Mouse (Mus musculus) stomach, embryonic 14.5 days (tissue): ENCODE measurements at regions not wholly inside any gene's neighbourhood (a gene's known extent, or its start where the extent isn't known, plus 50 kb on each side); places are given as distances from the start of the nearest gene placed in this dataset.

ENCODE experiments used
- ATAC-seq: fragments of 200-750 bp; cut with Nextera tagmentation; 2 replicates; pipeline ENCODE4 v1.8.0; 2017; ENCODE audit warnings: low read depth, moderate TSS enrichment; ENCODE audit not compliant: insufficient number of reproducible peaks, insufficient read depth, low FRiP score
- H3K27ac ChIP-seq: fragments of 300-500 bp; sonication (generic); 2 replicates; pipeline ENCODE4 v1.5.1; 2014; ENCODE audit warnings: mild to moderate bottlenecking, low read length, moderate library complexity, mixed read lengths
- H3K27me3 ChIP-seq: fragments of 300-500 bp; sonication (generic); 2 replicates; pipeline ENCODE4 v1.6.1; 2014; ENCODE audit warnings: low read length, control low read depth, mixed read lengths; ENCODE audit not compliant: control insufficient read depth, insufficient read depth
- H3K36me3 ChIP-seq: fragments of 300-500 bp; sonication (generic); 2 replicates; pipeline ENCODE4 v1.6.1; 2014; ENCODE audit warnings: mild to moderate bottlenecking, control low read depth, low read length, moderate library complexity, mixed read lengths; ENCODE audit not compliant: control insufficient read depth, insufficient read depth
- H3K4me1 ChIP-seq: fragments of 300-500 bp; sonication (generic); 2 replicates; pipeline ENCODE4 v1.6.1; 2014; ENCODE audit warnings: low read length, control low read depth, mixed read lengths; ENCODE audit not compliant: control insufficient read depth, insufficient read depth
- H3K4me2 ChIP-seq: fragments of 300-500 bp; sonication (generic); replicated peaks from 2 replicates; pipeline ENCODE4 v1.6.1; 2014; ENCODE audit warnings: low read depth, low read length, control low read depth
- H3K4me3 ChIP-seq: fragments of 300-500 bp; sonication (generic); 2 replicates; pipeline ENCODE4 v1.5.1; 2014; ENCODE audit warnings: low read depth, low read length, control low read depth
- H3K9ac ChIP-seq: fragments of 300-500 bp; sonication (generic); replicated peaks from 2 replicates; pipeline ENCODE4 v1.6.1; 2014; ENCODE audit warnings: low read depth, mild to moderate bottlenecking, control low read depth, low read length, moderate library complexity, mixed read lengths
- H3K9me3 ChIP-seq: fragments of 300-500 bp; sonication (generic); 2 replicates; pipeline ENCODE4 v1.6.1; 2016; ENCODE audit warnings: low read depth, low read length, control low read depth; ENCODE audit not compliant: control insufficient read depth
- WGBS: fragments of 180-500 bp; shearing (Covaris S2); extraction: QIAGEN DNeasy Blood & Tissue Kit; methylation state at CpG from one replicate; pipeline ENCODE4 v1.1.7; 2014; 5-methylcytosine and 5-hydroxymethylcytosine counted together

DNA sequence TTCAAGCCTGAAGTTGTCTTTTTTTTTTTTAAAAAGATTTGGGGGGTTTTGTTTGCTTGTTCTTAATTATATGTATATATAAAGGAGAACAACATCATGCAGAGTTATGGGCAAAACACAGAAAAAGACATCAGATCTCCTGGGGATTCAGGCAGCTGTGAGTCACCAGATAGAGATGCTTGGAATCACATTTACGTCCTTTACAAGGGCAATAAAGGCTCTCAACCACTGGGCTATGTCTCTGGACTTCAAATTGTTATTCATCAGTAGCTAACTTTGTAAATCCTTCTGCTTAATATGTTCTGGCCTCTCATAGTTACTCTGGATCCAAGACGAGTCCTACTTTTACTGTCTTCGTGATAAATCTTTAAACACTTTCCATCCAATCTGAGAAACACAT, 469.8 kb downstream of the Kctd12 start:
- Histone ChIP-seq H3K36me3 (no peaks in the 10 kb centered on the region), H3K27me3 (no peaks in the 10 kb centered on the region), H3K4me3 (no peak overlapping the region), H3K4me1 (no peaks in the 10 kb centered on the region), H3K4me2 (no peak overlapping the region), H3K27ac (no peak overlapping the region), H3K9ac (no peak overlapping the region), H3K9me3 (no peaks in the 10 kb centered on the region)
- no peak for ATAC-seq
- WGBS: 61% methylated on average over 3 of the region's 3 CpGs

DNA sequence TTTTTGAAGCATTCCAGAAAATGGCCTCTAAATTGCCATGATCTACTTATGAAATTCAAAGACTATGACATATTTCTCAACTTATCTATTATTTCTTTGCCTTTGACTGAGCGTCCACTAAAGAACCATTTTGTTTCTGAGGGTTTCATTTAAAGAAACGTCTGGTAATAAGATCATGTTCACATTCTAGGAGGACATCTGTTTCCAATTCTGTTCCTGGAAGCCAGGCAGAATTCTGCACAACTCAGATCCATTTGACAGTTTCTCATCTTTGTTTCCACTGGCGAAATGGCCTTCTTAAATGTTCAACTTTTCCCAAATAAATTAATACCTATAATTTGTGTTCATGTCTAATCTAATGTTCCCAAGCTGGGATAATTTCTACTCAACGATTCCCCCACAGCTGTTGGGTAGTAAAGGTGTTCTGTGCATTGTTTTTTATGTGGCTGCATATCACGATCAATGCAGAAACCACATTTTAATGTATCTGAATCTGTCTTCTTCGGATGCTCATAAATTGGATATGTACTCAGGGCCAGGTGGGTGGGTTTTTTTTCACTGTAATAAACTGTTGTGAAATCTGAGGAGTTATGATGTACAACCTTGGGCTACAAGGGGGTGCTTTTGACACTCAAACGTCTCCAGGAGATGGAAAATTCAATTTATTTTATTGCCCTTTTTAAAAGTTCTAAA, 470.6 kb downstream of the Kctd12 start:
- WGBS: 73% methylated on average over 7 of the region's 7 CpGs
- Histone ChIP-seq H3K4me3 (no peak overlapping the region), H3K4me2 (no peak overlapping the region), H3K4me1 (no peaks in the 10 kb centered on the region), H3K36me3 (no peaks in the 10 kb centered on the region), H3K27me3 (no peaks in the 10 kb centered on the region), H3K9me3 (no peaks in the 10 kb centered on the region), H3K9ac (no peak overlapping the region), H3K27ac (no peak overlapping the region)
- ATAC-seq: no peak

GRCm38 (mm10) chr14:102510387-102510786, 472.1 kb downstream of the Kctd12 start:
- no peak overlapping the region for H3K27ac ChIP-seq
- 31% methylated on average over 4 of the region's 4 CpGs for WGBS
- H3K4me1 ChIP-seq: no peaks in the 10 kb centered on the region

GRCm38 (mm10) chr14:102505696-102506321, 476.6 kb downstream of the Kctd12 start:
- no peak overlapping the region for H3K4me2 ChIP-seq
- no peaks in the 10 kb centered on the region for H3K36me3 ChIP-seq
- no peak overlapping the region for H3K9ac ChIP-seq
- H3K27ac ChIP-seq: no peak overlapping the region
- no peaks in the 10 kb centered on the region for H3K9me3 ChIP-seq
- no peak for ATAC-seq
- no peaks in the 10 kb centered on the region for H3K4me1 ChIP-seq
- 71% methylated on average over 3 of the region's 3 CpGs for WGBS
- no peaks in the 10 kb centered on the region for H3K27me3 ChIP-seq
- H3K4me3 ChIP-seq: no peak overlapping the region

More at GRCm38 (mm10) chr14:102510387-102510786, 472.1 kb downstream of the Kctd12 start:
- Histone ChIP-seq H3K4me2 (no peak overlapping the region), H3K9me3 (no peaks in the 10 kb centered on the region), H3K9ac (no peak overlapping the region), H3K36me3 (no peaks in the 10 kb centered on the region), H3K27me3 (no peaks in the 10 kb centered on the region), H3K4me3 (no peak overlapping the region)
- no peak for ATAC-seq

DNA sequence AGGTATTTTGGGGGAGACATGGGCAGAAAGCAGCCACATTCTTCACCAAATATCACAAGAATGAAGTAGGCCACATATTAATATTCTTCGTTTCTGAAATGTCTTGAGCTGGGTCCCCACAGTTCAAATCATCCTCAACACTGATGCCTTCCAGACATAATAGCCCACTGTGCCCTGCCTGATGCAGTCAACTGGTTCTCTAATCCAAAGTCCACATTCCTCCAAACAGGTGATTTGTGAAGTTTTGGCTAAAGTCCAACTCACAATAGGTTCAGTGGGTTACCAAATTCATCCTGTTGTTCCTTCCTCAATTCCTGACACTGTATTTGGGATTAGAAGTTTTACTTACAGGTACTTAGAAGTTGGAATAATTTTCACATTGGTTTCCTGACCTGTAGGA, 485.3 kb downstream of the Kctd12 start:
- 84% methylated on average over 1 of the region's 1 CpGs for WGBS
- H3K27ac ChIP-seq: no peak overlapping the region

DNA sequence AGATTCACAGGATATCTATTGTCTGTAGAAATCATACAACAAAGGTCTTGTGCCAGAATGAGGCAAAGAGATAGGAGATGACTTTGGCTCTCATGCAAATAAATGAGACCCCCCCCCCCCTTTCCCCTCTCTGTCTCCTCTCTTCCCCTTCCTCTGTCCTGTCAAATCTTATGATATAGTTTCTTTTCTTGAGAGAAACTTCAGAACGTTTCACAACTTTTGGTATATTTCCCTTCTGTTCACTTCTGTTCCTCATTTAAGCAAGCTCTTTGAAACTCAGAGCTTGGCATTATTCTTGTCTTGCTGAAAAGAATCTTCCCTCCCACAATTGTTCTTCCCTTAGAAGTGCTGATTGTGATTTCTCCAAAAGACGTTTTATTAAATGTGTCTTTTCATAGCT, 490.1 kb downstream of the Kctd12 start:
- no peak overlapping the region for H3K4me2 ChIP-seq
- no peak overlapping the region for H3K4me3 ChIP-seq
- H3K27ac ChIP-seq: no peak overlapping the region
- ATAC-seq: no peak
- no peaks in the 10 kb centered on the region for H3K4me1 ChIP-seq
- H3K36me3 ChIP-seq: no peaks in the 10 kb centered on the region
- no peaks in the 10 kb centered on the region for H3K9me3 ChIP-seq
- H3K9ac ChIP-seq: no peak overlapping the region
- 60% methylated on average over 2 of the region's 2 CpGs for WGBS
- no peaks in the 10 kb centered on the region for H3K27me3 ChIP-seq

More for the DNA sequence above, 485.3 kb downstream of the Kctd12 start:
- Histone ChIP-seq H3K9ac (no peak overlapping the region), H3K36me3 (no peaks in the 10 kb centered on the region), H3K4me3 (no peak overlapping the region), H3K4me1 (no peaks in the 10 kb centered on the region), H3K4me2 (no peak overlapping the region), H3K27me3 (no peaks in the 10 kb centered on the region), H3K9me3 (no peaks in the 10 kb centered on the region)
- no peak for ATAC-seq

DNA sequence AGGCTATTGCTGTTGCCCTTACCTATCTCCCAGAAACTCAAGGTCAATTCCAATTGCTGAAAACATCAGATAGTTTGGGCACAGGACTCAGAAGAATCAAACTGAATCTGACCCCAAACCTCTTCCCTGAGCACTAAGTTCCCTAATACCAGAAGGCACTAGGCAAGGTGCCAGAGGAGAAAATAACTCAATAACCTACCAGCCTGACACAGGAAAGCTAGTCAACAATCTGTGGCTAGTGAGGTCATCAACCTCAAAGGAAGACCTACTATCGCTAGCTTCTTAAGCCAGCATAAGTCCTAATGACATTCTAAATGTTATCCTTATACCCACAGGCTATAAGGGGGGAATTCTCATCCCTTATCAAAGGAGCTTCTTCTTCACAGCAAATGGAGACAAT, 491.2 kb downstream of the Kctd12 start:
- Histone ChIP-seq H3K9ac (no peak overlapping the region), H3K27me3 (no peaks in the 10 kb centered on the region), H3K27ac (no peak overlapping the region), H3K4me1 (no peaks in the 10 kb centered on the region), H3K4me3 (no peak overlapping the region), H3K36me3 (no peaks in the 10 kb centered on the region), H3K9me3 (no peaks in the 10 kb centered on the region), H3K4me2 (no peak overlapping the region)
- WGBS: 91% methylated on average over 1 of the region's 1 CpGs
- ATAC-seq: no peak

DNA sequence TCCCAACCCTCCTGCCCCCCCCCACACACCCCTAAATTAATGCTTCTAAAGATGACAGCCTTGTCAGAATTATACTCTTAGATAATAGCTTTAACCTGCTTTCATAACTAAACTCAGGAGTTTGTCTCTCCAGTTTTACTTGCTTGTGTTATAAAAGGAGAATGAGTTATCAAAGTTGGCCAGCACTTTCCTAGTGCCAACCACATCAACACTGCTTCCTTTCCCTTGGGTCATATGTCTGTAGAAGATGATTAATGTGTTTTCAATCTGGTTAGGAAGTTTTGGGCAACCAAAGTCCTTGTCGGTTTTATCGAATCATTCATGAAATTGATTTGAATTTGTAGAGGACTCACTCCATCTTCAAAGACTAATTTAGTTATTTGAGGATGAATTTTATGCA, 505.3 kb downstream of the Kctd12 start:
- no peaks in the 10 kb centered on the region for H3K4me1 ChIP-seq
- H3K4me2 ChIP-seq: no peak overlapping the region
- H3K27ac ChIP-seq: no peak overlapping the region
- H3K9ac ChIP-seq: no peak overlapping the region
- no peak overlapping the region for H3K4me3 ChIP-seq
- no peaks in the 10 kb centered on the region for H3K36me3 ChIP-seq
- no peak for ATAC-seq
- H3K27me3 ChIP-seq: no peaks in the 10 kb centered on the region
- H3K9me3 ChIP-seq: no peaks in the 10 kb centered on the region
- WGBS: 85% methylated on average over 2 of the region's 2 CpGs

DNA sequence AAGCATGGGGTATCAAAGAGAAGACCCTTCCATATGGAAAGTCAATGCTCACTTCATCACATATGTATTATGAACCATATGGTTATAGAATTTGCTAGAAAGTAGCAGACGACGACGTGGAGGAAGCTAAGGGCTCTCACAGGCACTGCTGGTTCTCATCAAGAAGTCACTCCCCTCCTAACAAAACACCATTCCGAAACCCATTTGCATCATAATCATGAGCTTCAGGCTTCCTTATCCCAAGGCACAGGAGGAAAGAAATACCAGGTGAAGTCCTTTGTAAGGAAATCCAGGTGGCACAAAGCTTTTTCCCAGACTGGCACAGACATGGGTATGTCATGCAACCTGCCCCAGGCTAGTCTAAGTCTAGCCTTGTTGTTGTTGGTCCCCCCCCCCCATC, 513.1 kb downstream of the Kctd12 start:
- 70% methylated on average over 4 of the region's 4 CpGs for WGBS
- Histone ChIP-seq H3K4me3 (no peak overlapping the region), H3K27ac (no peak overlapping the region), H3K9ac (no peak overlapping the region), H3K27me3 (no peaks in the 10 kb centered on the region), H3K9me3 (no peaks in the 10 kb centered on the region), H3K4me1 (no peaks in the 10 kb centered on the region), H3K36me3 (no peaks in the 10 kb centered on the region), H3K4me2 (no peak overlapping the region)
- ATAC-seq: no peak
